Mouse (Mus musculus) fibroblast of lung, adult 2 months (primary cell): Measurements from ENCODE around the gene H2-Aa.

Source experiments
- DNase-seq: peaks from one replicate; pipeline ENCODE4 v3.0.0-alpha.2; 2011; ENCODE audit warnings: low read depth

The H2-Aa gene

DNA sequence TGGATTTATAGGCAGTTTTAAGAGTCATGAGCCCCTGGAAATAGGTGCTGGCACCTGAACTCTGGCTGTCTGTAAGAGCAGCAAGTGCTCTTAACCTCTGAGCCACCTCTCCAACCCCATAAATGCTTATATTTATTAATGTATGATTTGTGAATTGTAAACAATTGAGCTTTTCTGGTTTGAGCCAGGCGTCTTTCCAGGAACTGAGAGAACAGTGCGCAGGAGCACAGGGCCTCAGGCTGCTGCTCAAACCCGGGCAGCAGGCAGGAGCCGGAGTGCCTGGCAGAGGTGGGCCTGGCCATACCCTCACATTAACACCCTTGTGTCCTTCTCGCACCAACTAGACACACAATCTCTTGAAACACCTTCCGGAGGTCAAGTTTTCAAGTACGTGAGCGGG, 12.4 kb upstream of the H2-Aa start:
- no peak for DNase-seq

DNA sequence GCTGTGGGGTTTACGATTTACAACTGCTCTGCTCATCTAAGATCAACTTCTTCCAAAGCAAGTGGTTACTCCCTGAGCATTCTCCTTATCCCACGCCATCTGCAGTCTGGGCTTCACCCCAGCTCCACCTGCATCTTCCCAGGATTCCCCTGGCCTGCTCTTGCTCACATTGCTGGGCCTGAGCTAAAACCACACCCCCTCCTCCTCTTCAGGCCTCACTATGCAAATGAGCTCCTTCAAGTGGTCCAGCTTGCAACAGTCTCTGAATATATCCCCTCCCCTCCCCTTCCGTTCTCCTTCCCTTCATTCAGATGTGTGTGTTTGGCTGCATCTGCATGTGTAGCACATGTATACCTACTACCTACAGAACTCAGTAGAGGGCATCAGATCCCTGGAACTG, 11.7 kb upstream of the H2-Aa start:
- no peak for DNase-seq

DNA sequence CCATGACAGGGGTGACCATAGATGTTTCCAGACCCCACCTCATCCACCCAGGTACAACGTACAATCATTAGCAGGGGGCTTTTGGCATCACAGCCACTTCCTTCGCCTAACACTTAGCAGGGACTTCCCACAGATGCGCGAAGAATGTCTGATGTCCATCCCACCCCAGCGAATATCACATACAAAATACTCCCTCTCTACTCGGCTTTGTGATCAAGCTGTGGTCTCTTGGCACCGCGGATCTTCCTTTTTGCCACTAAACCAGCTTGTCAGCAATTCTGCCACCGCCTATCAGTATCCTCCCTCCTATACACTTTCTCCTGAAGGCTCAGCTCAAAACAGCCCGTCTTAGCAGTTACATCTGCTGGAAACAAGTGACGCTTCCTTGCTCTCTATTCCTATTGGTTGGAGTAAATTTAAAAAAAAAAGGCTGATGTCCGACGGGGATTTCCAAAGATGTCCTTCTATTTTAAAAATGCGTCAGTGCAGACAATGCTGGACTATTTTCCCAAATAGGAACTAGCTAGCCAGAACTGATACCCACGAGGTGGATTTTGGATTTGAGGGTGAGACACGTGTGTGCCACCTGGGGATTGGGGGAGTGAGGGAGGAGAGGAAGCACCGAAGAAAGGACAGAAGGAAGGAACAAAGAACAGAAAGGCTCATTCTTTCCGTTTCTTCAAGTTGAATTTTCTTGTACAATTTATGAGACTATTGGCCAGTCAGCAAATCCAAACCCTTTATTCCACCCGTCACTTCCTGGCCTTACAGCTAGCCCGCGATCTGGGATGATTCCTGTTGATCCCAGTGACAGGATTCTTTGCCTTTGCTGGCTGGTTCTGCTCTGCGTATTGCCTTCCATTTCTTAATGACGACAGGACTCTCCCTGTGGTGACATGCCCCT, 8.5 kb upstream of the H2-Aa start:
- peak; percentile 59 for DNase-seq

DNA sequence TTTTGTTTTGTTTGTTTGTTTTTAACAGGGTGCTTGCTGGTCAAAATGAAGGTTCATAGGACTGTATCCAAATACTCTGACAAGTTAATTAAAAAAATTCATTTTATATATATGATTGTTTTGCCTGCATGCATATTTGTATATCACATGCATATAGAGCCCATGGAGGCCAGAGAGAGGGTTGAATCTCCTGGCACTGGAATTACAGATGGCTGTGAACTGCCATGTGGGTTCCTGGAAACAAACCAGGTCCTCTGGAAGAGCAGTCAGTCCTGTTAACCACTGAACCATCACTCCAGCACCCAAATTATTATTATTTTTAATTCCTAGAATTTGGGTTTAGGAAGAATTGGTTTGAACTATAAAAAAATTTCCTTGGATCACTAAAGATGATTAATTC, 7.7 kb upstream of the H2-Aa start:
- DNase-seq = no peak

DNA sequence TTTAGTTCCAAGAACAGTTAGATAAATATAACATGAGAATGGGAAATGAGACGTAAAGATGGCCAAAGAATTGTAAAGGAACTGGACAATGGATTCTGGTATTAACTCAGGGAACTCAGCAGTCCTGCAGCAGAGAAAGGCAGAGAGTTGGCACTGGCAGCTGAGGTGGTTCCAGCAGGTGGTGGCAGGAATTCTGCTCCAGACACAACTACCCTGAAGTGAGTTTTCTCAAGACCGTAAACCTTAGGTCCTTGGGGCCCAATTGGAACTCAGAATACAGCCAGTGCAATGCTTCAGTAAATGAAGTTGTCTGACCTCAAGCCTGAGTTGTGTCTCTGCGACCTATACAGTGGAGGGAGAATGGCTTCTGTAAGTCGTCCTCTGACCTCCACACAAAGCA, 6.6 kb upstream of the H2-Aa start:
- no peak for DNase-seq

DNA sequence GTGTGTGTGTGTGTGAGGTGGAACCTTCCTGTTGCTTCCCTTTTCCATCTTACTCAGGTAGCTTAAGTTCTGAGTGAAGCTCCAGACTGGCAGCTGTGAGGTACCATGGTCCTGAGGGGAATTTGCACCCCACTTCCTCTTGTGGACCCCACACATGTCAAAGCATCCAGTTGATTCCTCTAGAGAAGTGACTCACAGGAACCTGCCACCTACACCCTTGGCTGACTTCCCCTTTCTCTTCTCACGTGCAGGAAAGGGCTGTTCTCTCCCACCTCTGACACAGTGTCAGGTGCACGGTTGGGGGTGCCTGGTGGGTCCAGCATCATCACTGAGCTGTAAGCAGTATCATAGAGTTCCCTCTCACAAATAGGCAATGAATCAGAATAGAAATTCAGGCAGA, 5.9 kb upstream of the H2-Aa start:
- DNase-seq = no peak

DNA sequence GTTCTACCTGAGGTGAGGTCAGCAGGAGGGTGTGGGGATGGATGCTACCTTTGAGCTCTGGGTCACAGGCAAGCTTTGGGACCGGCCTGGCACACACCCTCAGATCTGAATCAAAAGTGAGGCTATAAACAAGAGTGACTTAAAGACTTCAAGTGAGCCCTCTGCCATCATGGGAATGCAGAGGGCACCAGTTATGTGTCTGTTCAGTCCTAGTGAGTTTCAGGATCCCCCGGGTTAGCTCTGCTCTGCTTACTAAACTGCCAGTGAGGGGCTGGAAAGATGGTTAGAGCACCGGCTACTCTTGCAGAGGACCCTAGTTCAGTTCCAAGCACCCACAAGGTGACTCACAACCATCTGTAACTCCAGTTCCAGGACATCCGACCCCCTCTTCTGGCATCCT, 4.9 kb upstream of the H2-Aa start:
- no peak for DNase-seq

DNA sequence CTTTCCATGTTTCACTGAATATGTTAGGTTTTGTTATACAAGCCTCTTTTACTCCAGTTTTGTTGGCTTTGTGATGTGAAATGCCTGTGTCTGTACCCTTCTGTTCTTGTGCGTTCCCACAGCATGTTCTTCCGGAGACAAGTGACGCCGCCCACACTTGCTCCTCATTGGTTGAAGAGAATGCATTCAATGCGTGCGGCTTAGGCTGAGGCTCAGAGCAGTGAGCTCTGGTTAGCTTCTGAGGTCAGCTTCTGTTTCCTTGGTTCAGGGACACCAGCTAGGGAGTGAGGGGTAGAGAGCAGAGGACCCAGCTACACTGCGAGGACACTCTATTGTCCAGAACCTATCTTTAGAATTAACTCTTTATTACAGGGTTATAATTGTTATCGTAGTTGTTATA, 4.0 kb upstream of the H2-Aa start:
- peak; percentile 44 for DNase-seq

DNA sequence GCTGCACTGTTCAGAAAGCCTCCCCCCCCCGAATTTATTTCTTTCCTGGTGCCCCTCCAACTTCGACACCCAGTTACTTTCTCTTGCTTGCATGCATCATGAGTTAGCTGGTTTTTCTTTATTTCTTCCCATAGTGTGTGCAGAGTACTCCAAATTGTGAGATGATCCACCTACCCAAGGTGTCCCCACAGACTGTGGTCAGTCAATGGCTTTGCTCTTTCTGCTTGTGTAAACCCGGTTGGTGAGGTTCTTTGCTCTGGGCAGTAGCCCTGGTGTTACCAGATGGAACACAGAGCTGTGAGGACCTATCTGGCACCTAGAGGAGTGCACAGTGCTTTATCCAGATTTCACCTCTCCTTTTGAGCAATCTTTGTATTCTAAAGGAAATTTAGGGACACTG, 508 bp upstream of the H2-Aa start:
- DNase-seq = no peak

DNA sequence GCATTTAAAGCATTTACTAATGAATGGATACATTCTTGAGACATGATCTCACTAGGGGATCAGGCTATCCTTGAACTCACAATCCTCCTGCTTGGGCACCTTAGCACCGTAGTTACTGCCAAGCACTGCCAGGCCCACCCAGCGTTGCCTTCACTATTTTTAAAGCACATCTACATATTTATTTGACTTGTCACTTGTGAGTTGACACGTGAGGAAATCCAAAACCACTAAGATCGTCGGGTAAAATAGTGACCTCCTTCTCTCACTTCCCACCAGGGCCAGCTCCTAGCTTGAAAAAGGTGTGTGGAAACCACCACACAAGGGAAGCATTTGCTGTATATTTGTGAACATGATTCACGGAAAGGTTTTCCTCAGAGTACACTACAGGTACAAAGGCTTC, 624 bp downstream of the H2-Aa start:
- DNase-seq = no peak

DNA sequence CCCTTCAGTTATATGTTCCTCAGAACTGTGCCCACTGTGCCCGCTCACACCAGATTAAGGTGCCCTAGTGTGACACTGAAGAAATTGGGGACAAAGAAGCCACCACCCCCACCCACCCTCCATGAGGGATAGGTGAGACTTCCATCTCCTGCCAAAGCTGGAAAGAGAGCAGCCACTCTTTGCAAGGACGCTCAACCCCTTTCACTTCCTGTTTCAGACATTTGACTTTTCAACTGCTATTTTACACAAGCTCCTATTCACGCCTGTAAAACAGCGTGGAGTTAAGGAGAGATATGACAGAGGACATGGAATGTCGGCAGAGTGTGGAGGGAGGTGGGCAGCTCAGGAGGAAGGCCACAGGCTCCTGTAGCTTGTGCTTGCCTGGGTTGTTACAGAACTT, 1.1 kb downstream of the H2-Aa start:
- no peak for DNase-seq

DNA sequence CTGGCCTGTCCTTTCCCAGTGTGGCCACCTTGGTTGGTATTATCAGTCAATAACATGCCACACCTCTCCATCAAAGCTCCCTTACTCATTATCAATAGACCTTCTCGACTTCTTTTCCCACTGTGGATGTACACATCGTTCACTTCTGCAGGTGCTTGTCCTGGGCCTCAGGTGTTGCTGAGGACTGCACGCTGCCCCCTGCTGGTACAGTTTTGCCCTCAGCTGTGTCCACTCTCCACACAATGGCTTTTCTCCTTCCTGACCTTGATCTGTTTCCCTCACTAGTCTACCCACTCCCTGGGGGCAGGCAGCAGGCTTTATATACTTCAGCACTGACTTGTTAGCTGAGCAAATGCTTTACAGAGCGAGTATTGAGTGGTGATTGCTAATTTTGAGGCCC, 1.8 kb downstream of the H2-Aa start:
- DNase-seq = no peak

DNA sequence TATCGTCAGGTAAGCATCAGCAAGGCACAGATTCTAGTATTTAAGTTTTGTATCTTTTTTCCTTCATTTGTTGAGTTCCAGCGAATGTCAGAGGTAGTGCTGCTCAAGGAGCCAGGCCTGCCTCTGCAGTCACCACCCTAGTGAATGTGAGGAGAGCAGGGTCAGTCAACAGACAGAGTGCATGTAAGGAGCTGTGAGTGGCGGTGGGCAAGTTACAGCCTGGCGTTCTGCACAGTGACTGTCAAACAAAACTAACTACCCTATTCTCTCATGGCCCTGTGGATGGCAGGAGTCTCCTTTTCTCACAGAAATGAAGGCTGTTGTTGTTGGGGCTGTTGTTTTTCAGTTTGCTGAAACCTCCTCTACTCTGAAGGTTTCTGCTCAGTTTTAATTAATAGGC, 2.3 kb downstream of the H2-Aa start:
- no peak for DNase-seq

DNA sequence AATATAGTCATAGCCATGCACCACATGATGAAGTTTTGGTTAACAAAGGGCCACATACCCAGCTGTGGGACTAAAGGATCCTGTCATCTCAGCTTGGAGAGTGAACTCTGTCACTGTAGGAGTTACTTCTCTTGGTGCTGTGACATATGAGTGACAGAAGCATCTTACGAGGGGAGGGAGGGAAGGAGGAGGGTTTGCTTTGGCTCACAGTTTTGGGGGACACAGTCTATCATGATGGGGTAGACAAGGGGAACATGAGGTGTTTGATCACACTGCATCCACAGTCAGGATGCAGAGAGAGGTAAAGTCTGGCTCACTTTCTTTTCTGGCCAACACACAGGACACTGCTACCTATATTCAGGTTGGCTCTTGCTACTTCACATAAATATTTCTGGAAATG, 5.8 kb downstream of the H2-Aa start:
- no peak for DNase-seq

DNA sequence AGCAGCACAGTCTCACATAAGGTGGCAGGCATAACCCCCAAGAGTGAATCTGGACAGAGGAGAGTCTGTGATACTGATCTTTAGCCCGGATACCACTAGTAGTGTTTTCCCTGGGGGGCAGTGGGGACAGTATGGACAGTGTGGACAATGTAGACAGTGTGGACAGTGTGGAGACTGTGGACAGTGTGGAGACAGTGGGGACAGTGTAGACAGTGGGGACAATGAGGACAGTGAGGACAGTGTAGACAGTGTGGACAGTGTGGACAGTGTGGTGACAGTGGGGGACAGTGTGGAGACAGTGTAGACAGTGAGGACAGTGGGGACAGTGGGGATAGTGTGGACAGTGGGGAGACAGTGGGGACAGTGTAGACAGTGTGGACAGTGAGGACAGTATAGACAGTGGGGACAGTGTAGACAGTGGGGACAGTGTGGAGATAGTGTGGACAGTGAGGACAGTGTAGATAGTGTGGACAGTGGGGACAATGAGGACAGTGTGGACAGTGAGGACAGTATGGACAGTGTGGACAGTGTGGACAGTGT, 7.1 kb downstream of the H2-Aa start:
- no peak for DNase-seq

DNA sequence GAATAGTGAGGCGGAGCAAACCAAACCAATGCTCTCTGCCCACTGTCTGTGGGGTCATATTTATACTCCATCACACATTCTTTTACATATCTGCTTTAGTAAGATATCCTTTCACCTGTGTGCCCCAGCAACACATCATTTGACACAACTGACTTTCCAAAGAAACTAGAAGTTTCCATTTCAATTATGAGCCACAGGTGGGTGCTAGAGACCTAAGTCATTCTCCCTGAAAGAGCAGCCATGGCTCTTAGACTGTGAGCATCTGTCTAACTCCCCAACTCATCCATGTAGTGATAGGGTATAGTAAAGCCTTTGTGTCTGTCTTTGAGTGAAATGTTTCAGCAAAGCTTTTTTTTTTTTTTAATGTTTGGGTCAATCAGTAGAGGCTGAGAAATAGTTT, 15.5 kb downstream of the H2-Aa start:
- no peak for DNase-seq

DNA sequence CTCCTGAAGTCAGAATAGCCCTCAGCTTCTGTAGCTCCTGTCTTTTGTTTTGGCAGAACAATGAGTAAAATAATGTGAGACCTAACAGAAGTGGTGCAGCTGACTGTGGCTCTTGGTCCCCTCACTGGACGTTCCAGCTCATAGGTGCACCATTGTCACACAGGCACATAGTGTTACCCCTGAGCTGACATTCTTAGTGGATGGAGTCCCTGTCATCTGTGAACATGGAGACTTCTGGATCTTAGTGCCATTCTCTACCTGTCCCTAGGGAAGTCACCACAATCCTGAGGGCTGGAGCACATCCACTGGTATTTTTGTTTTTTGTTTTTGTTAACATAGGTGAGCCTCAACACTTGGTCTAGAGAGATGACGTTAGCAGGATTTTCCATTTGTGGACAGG, 16.7 kb downstream of the H2-Aa start:
- DNase-seq = no peak

DNA sequence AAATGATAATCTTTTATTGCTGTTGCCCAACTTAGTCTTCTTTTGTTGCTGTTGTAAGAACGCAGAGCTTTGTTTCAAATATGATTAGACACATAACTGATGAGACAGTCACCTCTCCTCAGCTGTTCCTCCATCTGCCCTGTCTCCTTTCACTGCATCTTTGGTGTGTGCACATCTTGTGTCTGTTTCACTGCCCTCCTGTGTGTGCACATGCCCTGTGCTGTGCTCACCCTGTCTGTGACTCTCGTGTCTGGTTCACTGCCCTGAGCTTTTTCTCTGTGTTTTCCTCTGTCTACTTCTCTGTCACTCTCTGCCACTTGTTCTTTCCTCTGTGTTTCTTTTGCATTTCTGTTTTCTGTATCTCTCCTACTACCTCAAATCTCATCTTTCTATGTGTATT, 17.4 kb downstream of the H2-Aa start:
- no peak for DNase-seq

DNA sequence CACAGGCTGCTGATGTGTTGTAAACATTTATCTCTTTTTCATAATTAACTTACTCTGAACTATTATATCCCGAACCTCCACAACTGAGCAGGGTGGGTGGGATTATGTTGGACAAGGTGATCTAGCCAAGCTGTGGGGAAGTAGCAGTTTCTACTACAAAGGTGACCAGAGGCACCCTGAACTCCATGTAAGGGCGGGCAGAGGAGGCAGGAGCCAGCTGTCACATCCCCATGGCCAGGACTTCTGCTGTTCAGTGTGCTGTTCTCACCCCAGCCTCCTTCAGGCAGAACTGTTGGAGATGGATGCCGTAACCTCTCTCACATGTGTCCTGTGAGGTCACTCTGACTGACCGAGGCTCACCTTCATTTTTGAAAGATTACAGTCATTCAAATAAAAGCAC, 17.8 kb downstream of the H2-Aa start:
- no peak for DNase-seq

DNA sequence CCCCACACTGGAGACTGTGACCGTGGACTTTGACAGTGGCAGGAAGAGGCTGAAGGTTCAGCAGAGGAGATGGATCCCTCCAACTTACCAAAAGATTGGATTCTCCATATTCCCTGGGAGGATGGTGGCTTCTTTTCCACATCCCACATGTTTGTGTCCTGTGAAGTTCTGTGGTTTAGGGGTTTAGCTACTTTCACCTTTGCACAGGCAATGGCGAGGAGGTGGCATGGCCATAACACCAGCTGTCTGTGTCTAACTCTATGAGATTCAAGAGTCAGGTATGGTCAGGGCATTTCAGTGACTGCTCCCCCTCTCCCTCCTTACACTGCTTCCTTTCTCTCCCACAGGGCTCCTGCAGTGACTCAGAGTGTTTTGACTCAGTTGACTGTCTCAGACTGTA, 18.9 kb downstream of the H2-Aa start:
- DNase-seq = no peak

DNA sequence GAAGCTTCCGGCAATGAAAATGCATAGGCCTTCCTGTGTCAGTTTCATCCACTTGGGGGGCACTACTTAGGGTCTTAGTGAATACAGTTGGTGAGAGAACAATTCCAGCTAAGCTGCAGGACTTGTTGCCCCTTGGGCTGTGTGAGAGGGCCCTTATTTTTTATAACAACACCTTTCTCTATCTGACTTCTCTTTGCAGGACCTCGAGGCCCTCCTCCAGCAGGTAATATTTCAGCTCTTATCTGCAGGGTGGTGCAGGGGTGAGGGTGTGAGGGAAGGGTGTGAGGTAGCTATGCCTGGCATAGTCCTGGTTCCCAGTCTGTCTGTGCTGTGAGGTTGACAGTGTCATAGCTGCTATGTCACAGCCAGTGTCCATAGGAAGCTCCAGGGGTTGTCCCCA, 19.4 kb downstream of the H2-Aa start:
- no peak for DNase-seq

DNA sequence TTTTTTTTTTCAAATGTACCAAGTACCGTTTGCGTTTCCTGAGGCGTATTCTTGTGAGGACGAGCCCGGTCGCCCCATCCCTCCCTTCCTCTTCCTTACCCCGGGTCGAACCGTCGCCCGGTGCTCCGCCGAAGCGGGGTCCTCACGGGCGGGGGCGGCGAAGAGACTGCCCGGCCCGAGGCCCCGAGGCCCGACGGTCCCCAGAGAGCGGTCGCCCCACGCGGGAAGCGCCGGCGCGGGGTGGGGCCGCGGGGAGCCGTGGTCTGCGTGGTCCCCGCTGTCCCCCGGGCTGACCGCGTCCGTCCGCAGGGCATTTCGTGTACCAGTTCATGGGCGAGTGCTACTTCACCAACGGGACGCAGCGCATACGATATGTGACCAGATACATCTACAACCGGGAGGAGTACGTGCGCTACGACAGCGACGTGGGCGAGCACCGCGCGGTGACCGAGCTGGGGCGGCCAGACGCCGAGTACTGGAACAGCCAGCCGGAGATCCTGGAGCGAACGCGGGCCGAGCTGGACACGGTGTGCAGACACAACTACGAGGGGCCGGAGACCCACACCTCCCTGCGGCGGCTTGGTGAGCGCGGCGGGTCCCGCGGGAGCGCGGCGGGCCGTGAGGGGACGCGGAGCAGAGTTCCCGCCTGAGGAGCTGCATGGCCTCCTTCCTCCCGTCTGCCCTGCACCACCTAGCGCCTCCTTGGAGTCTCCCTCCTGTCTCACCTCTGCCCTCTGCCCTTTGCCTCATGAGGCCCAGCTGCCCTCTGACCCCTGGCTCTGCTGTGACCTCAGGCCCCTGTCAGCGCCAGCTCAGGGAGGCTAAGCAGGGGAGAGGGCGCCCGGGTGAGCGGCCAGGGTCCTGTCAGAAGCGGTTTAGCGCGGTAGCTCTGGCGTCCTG, 22.9 kb downstream of the H2-Aa start:
- no peak for DNase-seq

DNA sequence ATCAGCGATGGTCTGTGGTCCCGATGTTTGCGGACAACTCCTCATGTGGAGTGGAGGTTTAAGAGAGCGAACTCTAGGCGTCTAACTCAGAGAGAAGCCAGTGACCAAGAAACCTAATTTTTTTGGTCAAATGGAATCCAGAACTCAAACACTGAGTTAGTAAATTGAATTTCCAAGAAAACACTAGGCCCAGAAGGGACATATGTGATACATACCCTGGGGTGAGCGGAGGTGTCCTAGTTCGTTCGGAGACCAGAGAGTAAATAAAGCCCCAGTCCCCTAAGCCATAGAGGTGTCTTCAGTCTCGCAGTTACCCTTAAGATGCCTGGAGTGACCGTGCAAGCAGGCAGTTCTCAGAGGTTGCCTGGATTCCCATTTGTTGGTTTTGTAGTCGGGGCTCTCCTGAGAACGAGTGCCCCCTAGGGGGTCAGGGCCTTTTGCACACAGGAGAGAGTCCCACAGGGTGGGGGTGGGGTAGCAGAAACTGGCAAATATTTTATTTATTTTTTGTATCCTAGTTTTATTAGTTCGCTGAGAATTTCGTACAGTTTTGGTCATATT, 23.7 kb downstream of the H2-Aa start:
- DNase-seq = no peak
